Mouse (Mus musculus): ENCODE data around the gene Snw1.

Gene Snw1

GRCm38 (mm10) chr12:87401883-87402282, 70.2 kb downstream of the Snw1 start:
- ChIA-PET POLR2A (interaction anchor here (0.6 to 5.1 kb wide), 21 partner anchors 9 to 596 kb away, joined by 3 to 38 read pairs (median 4); partner anchors contain the start of genes Sptlc2 (in 2 of the 4) and Ahsa1 (in 1 of the 4)), CTCF (interaction anchor here in 2 of 4 experiments (0.7 kb wide), 2 partner anchors 119 to 633 kb away, joined by 4 to 11 read pairs; no protein-coding TSS in a partner anchor)

GRCm38 (mm10) chr12:87399119-87399819, 72.8 kb downstream of the Snw1 start:
- ChIA-PET POLR2A (interaction anchor here in 3 of 4 experiments (0.6 to 5.1 kb wide), 13 partner anchors 8 to 585 kb away, joined by 3 to 38 read pairs (median 6); partner anchors contain the start of gene Sptlc2 (in 2 of the 3)), CTCF (interaction anchor here in 2 of 4 experiments (0.6 to 1.0 kb wide), 3 partner anchors 11 to 466 kb away, joined by 3 to 5 read pairs (median 5); partner anchors contain the start of gene Sptlc2 (in 1 of the 2))
